Mouse (Mus musculus) midbrain, embryonic 14.5 days (tissue): ENCODE data around the gene Adam6a. TPM values are rescaled to one million over a fixed set of nuclear protein-coding genes. Genes with fewer than 3 reads are reported as not detected.
"Not testable (repeated sequence)": the region's sequence is repeated elsewhere in the genome, so short reads cannot be mapped to it uniquely, and the experiment has no call there.

Experiments used
- ATAC-seq: fragments of 200-750 bp; cut with Nextera tagmentation; 2 replicates; pipeline ENCODE4 v1.8.0; 2017; ENCODE audit warnings: moderate number of reproducible peaks, moderate library complexity; ENCODE audit not compliant: low FRiP score, low TSS enrichment
- DNase-seq: peaks from one replicate; pipeline ENCODE4 v3.0.0-alpha.2; 2015
- H3K27ac ChIP-seq: fragments of 300-500 bp; sonication (generic); replicated peaks from 2 replicates; pipeline ENCODE4 v1.5.1; 2014; ENCODE audit warnings: mild to moderate bottlenecking, low read depth, low read length, moderate library complexity
- H3K27me3 ChIP-seq: fragments of 300-500 bp; sonication (generic); 2 replicates; pipeline ENCODE4 v1.6.1; 2014; ENCODE audit warnings: low read length, control low read depth, mixed read lengths; ENCODE audit not compliant: control insufficient read depth, insufficient read depth
- H3K36me3 ChIP-seq: fragments of 300-500 bp; sonication (generic); 2 replicates; pipeline ENCODE4 v1.6.1; 2014; ENCODE audit warnings: low read length, control low read depth; ENCODE audit not compliant: control insufficient read depth, insufficient read depth
- H3K4me1 ChIP-seq: fragments of 300-500 bp; sonication (generic); 2 replicates; pipeline ENCODE4 v1.6.1; 2014; ENCODE audit warnings: mild to moderate bottlenecking, antibody characterized with exemption, low read length, control low read depth; ENCODE audit not compliant: control insufficient read depth, insufficient read depth
- H3K4me2 ChIP-seq: fragments of 300-500 bp; sonication (generic); 2 replicates; pipeline ENCODE4 v1.6.1; 2014; ENCODE audit warnings: mild to moderate bottlenecking, low read length, moderate library complexity
- H3K4me3 ChIP-seq: fragments of 300-500 bp; sonication (generic); replicated peaks from 2 replicates; pipeline ENCODE4 v1.5.1; 2014; ENCODE audit warnings: low read depth, low read length
- H3K9ac ChIP-seq: fragments of 300-500 bp; sonication (generic); replicated peaks from 2 replicates; pipeline ENCODE4 v1.6.1; 2014; ENCODE audit warnings: mild to moderate bottlenecking, low read length, moderate library complexity
- H3K9me3 ChIP-seq: fragments of 300-500 bp; sonication (generic); 2 replicates; pipeline ENCODE4 v1.6.1; 2016; ENCODE audit warnings: low read length, control low read depth, mixed read lengths; ENCODE audit not compliant: control insufficient read depth
- WGBS: fragments of 180-500 bp; shearing (Covaris S2); extraction: QIAGEN DNeasy Blood & Tissue Kit; methylation state at CpG from one replicate; pipeline ENCODE4 v1.1.7; 2014; 5-methylcytosine and 5-hydroxymethylcytosine counted together
- polyA plus RNA-seq: library from polyadenylated mRNA; unstranded; fragments of >200 nt; fragmentation: Nextera tagmentation; extraction: Ambion mirVana; gene quantifications from 2 replicates; pipeline ENCODE4 v1.2.1, GENCODE M21; 2014

The Adam6a gene
- not detected in 2 replicates for polyA plus RNA-seq

- not testable (repeated sequence) for H3K9ac ChIP-seq, H3K4me3 ChIP-seq, ATAC-seq, H3K27ac ChIP-seq, H3K36me3 ChIP-seq, H3K4me1 ChIP-seq, H3K4me2 ChIP-seq, DNase-seq, H3K27me3 ChIP-seq, H3K9me3 ChIP-seq
- WGBS = 83% methylated on average over 1 of the region's 1 CpGs
Measured at GRCm38 (mm10) chr12:113543608-113544007, at the start of gene Adam6a. TSS of gene Adam6a (plus strand) at chr12:113543908.

GRCm38 (mm10) chr12:113525901-113526300, 17.8 kb upstream of the Adam6a start:
- Histone ChIP-seq H3K36me3 (no peaks in the 10 kb centered on the region), H3K9me3 (peaks cover 13% of the 10 kb centered on the region; the same call in 1 of the 2 replicates), H3K27me3 (no peaks in the 10 kb centered on the region), H3K4me3 (no peak overlapping the region), H3K4me1 (no peaks in the 10 kb centered on the region), H3K9ac (no peak overlapping the region), H3K27ac (no peak overlapping the region), H3K4me2 (no peak overlapping the region)
- ATAC-seq (no peak; the same call in 1 of the 2 replicates), DNase-seq (no peak)
- WGBS = 74% methylated on average over 2 of the region's 2 CpGs

GRCm38 (mm10) chr12:113578241-113578640, 34.5 kb downstream of the Adam6a start:
- H3K9ac ChIP-seq = no peak overlapping the region
- no peaks in the 10 kb centered on the region for H3K4me1 ChIP-seq
- peak; percentile 0 for DNase-seq
- no peak overlapping the region for H3K27ac ChIP-seq
- H3K4me2 ChIP-seq = no peak overlapping the region
- no peaks in the 10 kb centered on the region for H3K27me3 ChIP-seq
- no peak for ATAC-seq
- H3K4me3 ChIP-seq = no peak overlapping the region
- no peaks in the 10 kb centered on the region for H3K36me3 ChIP-seq
- 57% methylated on average over 6 of the region's 6 CpGs for WGBS
- H3K9me3 ChIP-seq = no peaks in the 10 kb centered on the region; the same call in 1 of the 2 replicates

GRCm38 (mm10) chr12:113588001-113588400, 44.3 kb downstream of the Adam6a start:
- Histone ChIP-seq H3K36me3 (no peaks in the 10 kb centered on the region), H3K27me3 (no peaks in the 10 kb centered on the region), H3K9ac (no peak overlapping the region), H3K4me1 (no peaks in the 10 kb centered on the region), H3K27ac (no peak overlapping the region), H3K4me2 (no peak overlapping the region), H3K4me3 (no peak overlapping the region), H3K9me3 (no peaks in the 10 kb centered on the region; the same call in 1 of the 2 replicates)
- ATAC-seq (no peak), DNase-seq (no peak)
- 78% methylated on average over 1 of the region's 1 CpGs for WGBS

Other genes with a start within 250 kb of the Adam6a start
- gene Adam6b, start 54.4 kb upstream of the Adam6a start, polyA plus RNA-seq = not detected in 2 replicates